Mouse (Mus musculus) layer of hippocampus, adult 2 months (tissue): ENCODE measurements at regions not wholly inside any gene's neighbourhood (a gene's known extent, or its start where the extent isn't known, plus 50 kb on each side); places are given as distances from the start of the nearest gene placed in this dataset.
A peak's percentile ranks its signal among the peaks of the same experiment; 100 is the strongest.

Experiments used
- DNase-seq, 2 experiments: peaks; one replicate each; pipeline ENCODE4 v3.0.0; 2022; ENCODE audit warnings: low spot score in 2 of 2
- H3K27ac ChIP-seq: fragments of 200-600 bp; 2 replicates; pipeline ENCODE4 v1.8.1; 2022
- H3K4me3 ChIP-seq: fragments of 200-600 bp; 2 replicates; pipeline ENCODE4 v1.8.1; 2022; ENCODE audit warnings: mild to moderate bottlenecking
- CTCF ChIP-seq: fragments of 200-600 bp; conservative IDR thresholded peaks from 2 replicates; pipeline ENCODE4 v1.8.1; 2022; ENCODE audit warnings: antibody characterized with exemption, mild to moderate bottlenecking, moderate library complexity

DNA sequence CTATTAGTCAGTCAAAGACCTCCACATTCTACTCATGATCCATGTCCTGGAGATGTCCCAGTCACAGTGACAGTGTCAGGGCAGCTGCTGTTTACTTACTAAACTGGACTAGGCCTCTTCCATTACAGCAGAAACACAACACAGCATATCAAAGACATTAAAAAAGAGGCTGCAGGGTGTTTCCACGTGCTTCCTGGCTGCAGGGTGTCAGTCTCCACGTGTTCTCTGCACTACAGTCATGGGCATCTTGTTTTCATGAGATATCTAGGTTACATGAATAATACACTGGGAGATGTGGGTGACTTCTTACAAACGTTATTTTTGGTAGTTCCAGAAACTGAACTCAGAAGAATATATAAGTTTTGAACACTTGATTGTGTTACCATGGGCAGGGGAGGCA lies 84.6 kb upstream of the Pthlh start:
- TF ChIP-seq CTCF: no peak
- DNase-seq: no peak
- no peak overlapping the region for H3K4me3 ChIP-seq
- no peak overlapping the region for H3K27ac ChIP-seq

DNA sequence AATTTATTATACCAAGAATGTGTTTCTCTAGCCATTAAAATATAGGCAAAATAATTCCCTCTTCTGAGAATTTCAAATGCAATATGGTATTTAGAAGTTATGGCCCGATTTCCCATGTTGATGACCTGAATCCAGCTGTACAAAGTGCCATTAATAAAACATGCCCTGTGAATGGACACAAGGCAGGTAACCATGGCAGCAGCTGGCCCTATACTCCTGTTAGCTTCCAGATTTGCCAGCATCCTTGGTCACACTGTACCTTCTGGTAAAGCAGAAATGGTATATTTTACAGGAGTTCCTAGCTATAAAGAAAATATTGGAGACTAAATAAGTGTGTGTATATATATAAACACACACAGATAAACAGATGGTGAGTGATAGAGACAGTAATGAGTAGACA lies 77.1 kb upstream of the Pthlh start:
- H3K4me3 ChIP-seq: no peak overlapping the region
- DNase-seq: no peak
- no peak for TF ChIP-seq CTCF
- H3K27ac ChIP-seq: no peak overlapping the region

DNA sequence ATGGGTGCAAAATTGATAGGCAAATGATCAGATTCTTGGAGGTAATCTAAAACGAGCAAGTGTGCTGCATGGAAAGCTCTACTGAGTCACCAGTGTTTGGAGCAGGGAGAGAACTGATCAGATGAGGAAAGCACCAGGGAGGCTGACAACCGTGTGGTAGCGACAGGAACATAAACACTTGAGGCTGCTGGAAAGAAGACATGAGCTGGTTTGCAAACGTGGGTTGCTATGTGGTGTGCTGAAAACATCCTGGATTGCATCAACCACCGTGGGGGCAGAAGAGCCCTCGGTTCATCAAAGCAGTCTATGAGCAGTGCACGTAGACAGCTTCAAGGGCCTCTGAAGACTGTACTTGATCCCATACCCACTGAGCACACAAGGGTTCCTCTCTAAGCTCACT lies 69.0 kb upstream of the Pthlh start:
- Histone ChIP-seq H3K4me3 (no peak overlapping the region), H3K27ac (no peak overlapping the region)
- TF ChIP-seq CTCF: no peak
- peak in 1 of 2 experiments; percentile 20 for DNase-seq

- H3K4me3 ChIP-seq: no peak overlapping the region
- peak overlapping the region; percentile 46; the same call in 1 of the 2 replicates for H3K27ac ChIP-seq
- DNase-seq: peak; percentile 68 to 82
- TF ChIP-seq CTCF: no peak
These were observed 65.2 kb upstream of the Pthlh start for GRCm38 (mm10) chr6:147329201-147329600.

- TF ChIP-seq CTCF: no peak
- DNase-seq: no peak
These were observed 60.4 kb upstream of the Pthlh start for GRCm38 (mm10) chr6:147324336-147324735.

GRCm38 (mm10) chr6:147318106-147318505 lies 54.1 kb upstream of the Pthlh start:
- Histone ChIP-seq H3K27ac (no peak overlapping the region), H3K4me3 (no peak overlapping the region)
- TF ChIP-seq CTCF: no peak
- no peak for DNase-seq

More at GRCm38 (mm10) chr6:147324336-147324735, 60.4 kb upstream of the Pthlh start:
- H3K4me3 ChIP-seq: no peak overlapping the region
- no peak overlapping the region for H3K27ac ChIP-seq

DNA sequence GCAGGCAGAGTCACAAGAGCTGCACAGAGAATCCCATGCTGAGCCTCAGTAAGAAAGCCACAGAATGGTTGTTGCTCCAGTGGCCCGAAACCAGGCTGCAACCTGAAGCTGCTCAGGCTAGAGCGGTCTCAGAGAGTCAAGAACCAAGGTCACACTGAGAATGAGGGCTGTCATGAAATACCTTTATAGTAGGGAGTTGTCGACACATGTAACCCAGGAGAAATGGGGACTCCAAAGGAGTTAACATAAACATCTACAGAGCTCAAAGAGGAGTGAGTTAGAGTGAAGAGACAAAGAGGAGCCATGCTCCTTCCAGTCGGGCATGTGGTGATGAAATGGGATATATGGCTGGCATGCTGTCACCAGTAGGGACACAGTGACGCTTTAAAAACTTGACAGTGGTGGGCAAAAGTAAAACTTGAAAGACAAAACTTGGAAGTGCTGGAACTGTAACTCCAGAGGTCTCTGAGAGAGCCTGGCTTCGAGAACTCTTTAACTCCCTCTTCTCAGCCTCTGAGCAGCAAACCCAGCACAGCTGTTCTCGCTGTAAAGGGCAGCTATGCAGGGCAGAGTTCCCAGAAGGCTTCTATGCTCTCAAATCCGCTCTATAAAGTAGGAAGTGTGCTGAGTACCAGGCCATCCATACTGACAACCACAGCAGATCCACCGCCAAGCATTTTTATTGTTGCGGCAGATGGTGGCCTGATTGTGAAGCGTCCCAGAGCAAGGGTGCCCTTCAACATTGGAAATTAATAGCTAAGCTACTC lies 52.9 kb upstream of the Pthlh start:
- Histone ChIP-seq H3K4me3 (no peak overlapping the region), H3K27ac (no peak overlapping the region)
- TF ChIP-seq CTCF: no peak
- DNase-seq: no peak

DNA sequence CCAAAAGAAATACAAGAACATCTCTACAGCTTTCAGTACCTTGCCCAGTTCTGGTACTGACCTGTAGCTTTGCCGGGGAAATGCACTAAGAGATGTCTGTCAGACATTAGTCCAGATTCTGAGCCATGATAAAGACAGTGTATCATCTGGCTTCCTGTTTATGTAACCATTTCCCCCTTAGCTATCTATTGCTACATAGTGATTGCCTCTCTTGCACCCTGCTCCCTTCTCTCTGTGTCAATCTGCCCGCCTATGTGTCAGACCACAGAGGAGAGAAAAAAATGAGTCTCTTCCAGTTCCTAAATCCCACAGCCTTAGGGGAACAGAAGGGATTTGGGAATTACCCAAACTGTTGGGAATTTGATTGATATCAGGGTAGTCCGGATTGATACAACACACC lies 52.2 kb upstream of the Pthlh start:
- Histone ChIP-seq H3K4me3 (no peak overlapping the region), H3K27ac (no peak overlapping the region)
- no peak for DNase-seq
- no peak for TF ChIP-seq CTCF

- H3K4me3 ChIP-seq: no peak overlapping the region
- no peak for TF ChIP-seq CTCF
- no peak for DNase-seq
- no peak overlapping the region for H3K27ac ChIP-seq
These were observed 51.2 kb upstream of the Pthlh start for GRCm38 (mm10) chr6:147315207-147315606.
